Mouse (Mus musculus): Measurements from ENCODE around the gene Chaf1a.

The Chaf1a gene

DNA sequence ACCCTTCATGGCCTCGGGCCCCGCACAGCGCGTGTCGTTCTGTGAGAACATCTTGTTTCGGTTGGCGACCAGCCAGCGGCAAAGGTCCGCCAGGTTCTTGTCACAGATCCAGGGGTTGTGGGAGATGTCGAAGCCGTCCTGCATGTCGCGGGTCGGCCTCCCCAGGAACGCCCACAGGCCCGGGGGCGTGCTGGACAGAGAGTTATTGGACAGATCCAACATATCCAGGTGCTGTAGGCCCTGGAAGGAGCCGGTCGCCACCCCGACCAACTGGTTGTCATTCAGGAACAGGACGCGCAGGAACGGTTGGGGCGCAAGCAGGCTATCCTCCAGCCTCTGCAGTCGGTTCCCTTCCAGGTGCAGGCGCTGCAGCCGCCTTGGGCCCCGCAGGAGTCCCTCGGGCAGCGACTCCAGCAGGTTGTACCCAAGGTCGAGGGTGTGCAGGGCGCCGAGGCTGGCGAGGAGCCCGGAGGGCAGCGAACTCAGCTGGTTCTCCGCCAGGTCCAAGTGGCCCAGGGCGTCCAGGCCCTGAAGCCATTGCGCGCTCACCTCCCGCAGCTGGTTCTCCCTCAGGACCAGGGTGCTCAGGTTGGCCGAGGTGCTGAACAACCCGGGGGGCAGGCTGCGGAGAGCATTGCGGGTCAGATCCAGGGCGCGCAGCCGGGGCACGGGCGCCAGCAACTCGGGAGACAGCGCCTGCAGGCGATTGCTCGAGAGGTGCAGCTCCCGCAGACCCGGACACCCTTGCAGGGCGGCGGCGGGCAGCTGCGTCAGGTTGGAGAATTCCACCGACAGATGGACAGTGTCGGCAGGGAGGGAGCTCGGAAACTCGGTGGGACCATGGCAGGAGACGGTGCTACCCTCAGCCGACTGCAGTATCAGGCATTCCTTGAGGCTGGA, 80.0 kb downstream of the Chaf1a start:
- DNase-seq, result peak; percentile 98

DNA sequence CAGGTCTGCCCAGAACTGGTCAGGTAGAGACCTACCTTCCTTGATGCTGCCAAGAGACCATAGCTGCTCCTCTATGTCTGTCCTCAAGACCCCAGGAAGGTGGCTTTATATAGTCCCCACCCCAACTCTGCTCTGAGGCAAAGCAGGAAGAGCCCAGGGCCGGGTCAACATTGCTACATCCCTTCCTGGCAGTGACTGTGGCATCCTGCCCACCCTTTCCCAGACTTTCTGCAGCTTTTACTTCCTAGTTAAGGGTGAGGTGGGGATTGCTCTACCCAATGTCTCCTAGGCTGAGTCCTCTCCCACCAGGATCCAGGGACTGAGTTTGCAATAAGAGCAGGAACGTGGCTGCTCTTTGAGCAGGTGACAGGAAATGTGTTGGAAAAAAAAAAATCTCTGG, 81.6 kb downstream of the Chaf1a start, which contains the start of gene Lrg1:
Lrg1 (minus strand) TSS at position 176 of the 400 bp plus-strand sequence.
- peak; percentile 90 for DNase-seq

All from heart, adult 11 months (tissue).